Mouse (Mus musculus) frontal cortex, postnatal 14 days (tissue): ENCODE measurements around the gene Hnrnpr.

Source experiments
- DNase-seq, 2 experiments: peaks; one replicate each; pipeline ENCODE4 v3.0.0; 2022; ENCODE audit warnings: low spot score in 2 of 2

Hnrnpr gene

GRCm38 (mm10) chr4:136308355-136308754, 2.4 kb upstream of the Hnrnpr start:
- DNase-seq: no peak

GRCm38 (mm10) chr4:136309780-136310179, 962 bp upstream of the Hnrnpr start:
- DNase-seq: no peak

- DNase-seq: peak; percentile 18 to 29
Observed at GRCm38 (mm10) chr4:136311042-136311999, 579 bp downstream of the Hnrnpr start.

GRCm38 (mm10) chr4:136312616-136313015, 1.9 kb downstream of the Hnrnpr start:
- no peak for DNase-seq

DNA sequence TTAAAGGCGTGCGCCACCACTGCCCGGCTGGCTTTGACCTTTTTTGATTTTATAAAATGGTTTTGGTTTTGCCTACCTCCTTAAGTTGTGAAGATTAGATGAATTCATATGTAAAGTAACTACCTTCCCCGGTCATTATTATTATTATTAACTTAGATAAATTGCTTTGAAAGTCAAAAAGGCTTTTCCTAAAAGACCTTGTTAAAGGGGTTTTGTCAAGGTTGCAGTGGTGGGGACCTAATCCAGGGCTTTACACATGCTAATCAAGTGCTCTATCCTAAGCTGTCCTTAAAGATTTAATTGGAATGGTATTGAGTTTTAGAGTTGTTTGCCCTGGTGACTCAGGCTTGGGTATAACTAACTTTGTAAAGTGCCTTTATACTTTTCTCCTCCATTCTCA, 6.9 kb downstream of the Hnrnpr start:
- no peak for DNase-seq

DNA sequence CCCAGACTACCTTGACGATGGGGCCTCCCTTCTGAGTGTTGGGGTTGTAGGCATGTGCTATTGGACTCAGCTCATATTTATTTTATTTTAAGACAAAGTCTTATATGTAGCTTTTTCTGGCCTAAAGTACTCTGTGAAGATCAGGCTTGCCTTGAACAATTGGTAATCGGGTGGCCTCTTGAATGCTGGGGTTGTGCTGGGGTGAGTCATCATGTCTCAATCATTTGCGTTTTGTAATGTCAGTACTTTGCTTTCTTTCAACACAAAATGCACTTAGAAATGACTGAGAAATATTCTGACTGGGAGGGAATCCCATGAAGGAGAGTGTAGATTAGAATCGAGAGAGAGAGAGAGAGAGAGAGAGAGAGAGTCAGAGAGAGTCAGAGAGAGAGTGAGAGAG, 9.3 kb downstream of the Hnrnpr start:
- no peak for DNase-seq

DNA sequence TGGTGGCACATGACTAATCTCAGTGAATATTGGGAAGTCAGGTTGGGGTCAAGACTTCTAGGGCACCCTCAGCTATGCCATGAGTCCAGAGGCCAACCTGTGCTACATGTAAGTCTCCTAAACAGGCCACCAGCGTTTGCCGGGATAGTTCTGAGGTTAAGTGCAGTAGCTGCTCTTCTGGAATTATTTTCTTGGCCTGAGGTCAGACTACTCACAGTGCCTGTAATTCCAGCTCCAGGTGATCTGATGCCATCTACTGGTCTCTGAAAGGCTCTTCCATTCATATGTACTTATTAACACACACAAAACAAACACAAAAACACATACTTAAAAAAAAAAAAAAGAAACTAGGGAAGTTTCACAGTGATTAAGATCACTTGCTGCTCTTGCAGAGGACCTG, 13.5 kb downstream of the Hnrnpr start:
- no peak for DNase-seq

GRCm38 (mm10) chr4:136327238-136327637, 16.5 kb downstream of the Hnrnpr start:
- DNase-seq: no peak

DNA sequence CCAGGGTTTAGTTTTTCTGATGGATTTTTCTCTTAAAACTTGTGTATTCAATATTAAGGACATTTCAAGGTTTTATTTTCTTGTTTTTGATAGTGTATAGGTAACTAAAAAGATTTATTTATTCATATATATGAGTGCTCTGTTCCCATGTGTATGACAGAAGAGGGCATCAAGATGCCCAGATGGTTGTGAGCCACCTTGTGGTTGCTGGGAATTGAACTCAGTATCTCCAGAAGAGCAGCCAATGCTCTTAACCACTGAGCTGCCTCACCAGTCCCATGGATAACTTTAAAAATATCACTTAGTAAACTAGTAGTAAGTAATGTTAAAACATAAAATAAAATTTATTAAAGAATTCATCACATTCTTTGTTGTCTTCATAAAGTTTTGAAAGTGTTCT, 17.4 kb downstream of the Hnrnpr start:
- no peak for DNase-seq

DNA sequence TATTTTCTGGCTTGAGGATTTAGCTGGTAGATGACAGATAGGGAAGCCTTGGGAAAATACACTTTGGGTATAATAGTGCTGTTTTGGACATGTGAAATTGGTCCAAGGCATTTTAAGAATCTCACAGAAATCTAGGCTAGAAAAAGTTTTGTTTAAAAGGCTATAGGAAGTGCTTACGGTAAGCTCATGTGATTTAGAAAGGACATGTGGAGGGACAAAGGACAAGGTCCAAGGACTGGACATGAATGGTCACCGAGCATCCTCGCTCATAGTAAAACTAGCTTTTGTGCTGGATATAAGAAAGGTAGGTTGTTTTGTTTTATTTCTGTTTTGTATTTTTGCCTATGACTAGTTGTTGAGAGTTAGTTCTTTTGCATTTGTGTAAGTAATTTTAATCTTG, 21.0 kb downstream of the Hnrnpr start:
- DNase-seq: no peak

DNA sequence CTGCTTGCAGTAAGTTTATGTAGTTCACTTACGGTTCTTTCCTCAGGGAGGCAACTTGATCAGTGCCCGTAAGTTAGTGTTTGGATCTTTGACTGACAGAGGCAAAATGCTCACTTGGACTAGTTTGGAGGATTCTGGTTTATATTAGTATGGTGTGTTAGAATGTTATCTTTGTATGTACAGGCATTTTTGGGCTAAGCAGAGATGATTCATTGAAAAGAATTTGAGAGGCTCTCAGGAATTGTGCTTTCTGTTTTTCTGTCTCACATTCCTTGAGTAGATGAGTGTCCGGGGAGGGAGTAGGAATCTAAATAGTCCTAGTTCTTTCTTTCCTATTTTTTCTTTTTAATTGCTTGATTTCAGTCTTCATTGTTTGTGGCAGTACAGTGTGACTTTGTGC, 22.4 kb downstream of the Hnrnpr start:
- no peak for DNase-seq

DNA sequence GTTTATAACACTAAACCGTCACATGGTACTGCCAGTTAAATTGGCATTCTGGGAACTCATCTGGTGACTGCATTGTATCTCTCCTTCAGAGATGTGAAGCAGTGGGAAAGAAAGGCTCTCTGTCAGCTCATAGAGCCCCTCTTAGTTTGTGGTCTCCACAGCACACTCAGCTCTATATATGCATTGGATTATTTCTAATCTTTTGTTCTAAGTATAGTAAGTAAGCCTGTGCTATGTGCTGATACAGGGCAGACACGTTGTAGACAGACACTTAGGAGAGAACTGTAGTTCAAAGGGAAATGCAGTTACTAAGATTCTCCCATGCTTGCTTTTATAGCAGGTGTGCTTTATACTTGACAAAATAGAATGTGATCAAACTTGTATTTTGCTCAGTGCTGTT, 24.3 kb downstream of the Hnrnpr start:
- DNase-seq: no peak

- no peak for DNase-seq
Observed at GRCm38 (mm10) chr4:136337129-136337528, 26.4 kb downstream of the Hnrnpr start.

DNA sequence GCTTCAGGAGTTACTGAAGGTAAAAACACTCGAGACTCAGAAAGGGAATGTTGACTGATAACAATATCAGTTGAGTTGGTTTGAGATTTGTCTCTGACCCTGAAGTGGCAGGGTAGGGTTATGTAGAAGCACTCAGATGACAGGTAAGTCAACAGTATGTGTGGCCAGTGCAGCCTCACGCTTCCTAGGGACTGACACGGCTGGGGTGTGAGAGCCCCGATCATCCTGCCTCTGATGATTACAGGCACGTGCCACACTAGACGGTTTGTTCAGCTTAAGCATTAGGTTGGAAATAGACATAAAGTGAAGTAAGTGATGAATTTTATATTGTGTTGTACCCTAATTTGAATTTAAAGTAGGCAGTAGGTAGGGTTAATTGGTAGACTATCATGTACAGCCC, 38.9 kb downstream of the Hnrnpr start:
- no peak for DNase-seq

GRCm38 (mm10) chr4:136357026-136357425, 46.3 kb downstream of the Hnrnpr start:
- no peak for DNase-seq

DNA sequence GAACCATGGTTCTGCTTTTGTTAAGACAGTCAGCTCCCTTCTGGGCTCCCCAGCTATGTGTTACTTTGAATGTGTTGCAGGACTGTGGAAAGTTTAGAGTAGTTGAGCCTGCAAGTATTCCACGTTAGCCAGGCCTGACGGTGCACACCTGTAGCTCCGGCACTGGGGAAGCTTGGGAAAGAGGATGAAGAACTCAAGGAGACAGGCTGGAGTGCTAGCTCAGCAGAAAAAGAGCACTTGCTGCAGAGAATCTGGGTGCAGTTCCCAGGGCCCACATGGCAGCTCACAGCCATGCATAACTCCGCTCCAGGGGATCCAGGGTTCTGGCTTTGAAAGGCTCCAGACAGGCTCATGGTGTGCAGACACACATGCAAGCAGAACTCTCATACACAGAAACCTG, 46.7 kb downstream of the Hnrnpr start:
- DNase-seq: no peak

- no peak for DNase-seq
Observed at GRCm38 (mm10) chr4:136367856-136368255, 57.1 kb downstream of the Hnrnpr start.

- peak in 1 of 2 experiments; percentile 54 for DNase-seq
Observed at GRCm38 (mm10) chr4:136369727-136370126, 59.0 kb downstream of the Hnrnpr start.

- DNase-seq: peak; percentile 23 to 34
Observed at GRCm38 (mm10) chr4:136373494-136374181, 62.9 kb downstream of the Hnrnpr start.

- DNase-seq: no peak
Observed at GRCm38 (mm10) chr4:136377001-136377400, 66.3 kb downstream of the Hnrnpr start.

GRCm38 (mm10) chr4:136383052-136383451, 72.3 kb downstream of the Hnrnpr start:
- no peak for DNase-seq

- DNase-seq: no peak
Observed at GRCm38 (mm10) chr4:136383839-136384238, 73.1 kb downstream of the Hnrnpr start.

DNA sequence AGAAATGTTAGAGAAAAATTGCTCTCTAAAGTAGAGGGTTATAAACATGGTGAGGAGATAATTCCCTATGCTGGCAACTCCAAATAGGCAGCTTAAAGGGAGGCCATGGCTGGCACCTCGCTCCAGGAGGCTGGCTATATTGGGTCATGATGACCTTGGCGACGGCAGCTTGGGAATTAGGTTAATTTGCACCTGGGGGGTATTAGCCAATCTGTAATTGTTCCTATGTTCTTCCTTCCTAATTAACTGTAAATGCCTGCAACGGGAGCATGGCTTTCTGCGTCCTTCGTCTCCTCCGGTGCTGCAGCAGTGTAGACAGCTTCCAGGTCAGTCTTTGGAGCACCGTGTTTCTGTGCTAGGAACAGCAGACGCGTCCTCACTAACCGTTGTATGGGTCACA, 76.5 kb downstream of the Hnrnpr start:
- DNase-seq: no peak
